Mouse (Mus musculus): ENCODE results near the gene Olfr1463.

The Olfr1463 gene

DNA sequence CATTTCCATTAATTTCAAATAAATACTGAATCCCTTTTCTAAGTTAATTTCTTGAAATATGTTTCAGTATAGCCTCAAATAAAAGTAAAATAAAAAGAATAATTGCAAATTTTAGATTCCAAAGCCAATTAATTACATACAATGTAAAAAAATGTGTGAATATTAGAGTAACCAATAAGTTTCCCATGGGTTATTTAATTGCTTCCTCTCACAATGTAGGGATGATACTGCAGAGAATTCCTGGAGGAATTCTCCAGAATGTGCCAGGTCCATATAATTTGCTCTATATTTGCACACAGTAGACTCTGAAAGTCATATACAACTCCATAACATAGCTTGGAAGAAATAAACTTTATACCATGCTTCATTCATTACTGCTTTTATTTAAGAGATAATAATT is at the start of gene Olfr1463:
Olfr1463 (plus strand) TSS at position 301 of the 400 bp plus-strand sequence.
- DNase-seq (ENCODE audit: low spot score in 2 of 2) = no peak

DNA sequence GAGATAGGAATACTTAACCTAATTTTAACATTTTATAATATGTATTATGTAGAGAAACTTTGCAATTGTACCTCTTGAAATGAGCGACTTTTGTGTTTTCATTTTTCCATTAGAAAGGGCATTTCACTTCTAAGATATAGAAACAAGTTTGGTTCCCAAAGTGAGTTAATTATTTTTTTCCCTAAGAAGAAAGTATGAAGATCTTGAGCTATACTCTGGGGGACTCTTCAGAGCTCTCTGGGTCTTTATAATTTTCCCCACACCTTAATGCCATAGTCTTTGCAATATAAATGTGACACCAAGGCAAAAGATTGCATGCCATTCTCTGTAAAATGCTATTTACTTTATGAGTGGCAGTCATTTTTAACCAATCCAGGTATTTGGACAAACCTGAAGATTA is 45.7 kb upstream of the Olfr1463 start, which contains the start of gene Olfr1462:
Olfr1462 (plus strand) TSS at position 301 of the 400 bp plus-strand sequence.
- DNase-seq (ENCODE audit: low spot score in 2 of 2) = no peak

DNA sequence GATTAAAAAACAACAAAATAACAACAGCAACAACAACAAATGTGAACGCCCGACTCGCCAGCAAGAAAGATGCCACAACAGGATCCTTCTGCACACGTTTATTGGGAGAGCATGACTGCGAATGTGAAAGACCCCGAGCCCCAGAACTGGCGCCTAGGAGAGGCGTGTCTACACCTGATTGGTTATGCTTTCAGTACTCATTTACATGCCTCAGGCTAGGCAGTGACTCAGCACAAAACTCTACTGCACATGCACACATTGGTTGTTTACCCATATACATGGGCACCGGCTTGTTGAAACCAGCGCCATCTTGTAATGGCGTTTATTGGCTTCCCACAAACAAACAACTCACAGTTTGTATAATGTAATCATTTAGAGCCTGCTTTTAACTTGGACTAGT is 9.5 kb upstream of the Olfr1463 start:
- no peak for DNase-seq (ENCODE audit: low spot score in 2 of 2)
